Mouse (Mus musculus) embryo, embryonic 10 days (tissue): Measurements from ENCODE around the gene Mbnl1.
"Not testable (repeated sequence)": the region's sequence is repeated elsewhere in the genome, so short reads cannot be mapped to it uniquely, and the experiment has no call there.

Experiments used
- DNase-seq: peaks from one replicate; pipeline ENCODE4 v3.0.0-alpha.2; 2015; ENCODE audit warnings: low spot score

The Mbnl1 gene

GRCm38 (mm10) chr3:60472681-60473177 is at the start of gene Mbnl1:
Gene Mbnl1 (plus strand): TSS chr3:60472830.
- DNase-seq = no peak

GRCm38 (mm10) chr3:60424148-60424547 is 48.5 kb upstream of the Mbnl1 start:
- DNase-seq = no peak

GRCm38 (mm10) chr3:60429049-60429448 is 43.6 kb upstream of the Mbnl1 start:
- DNase-seq = no peak

GRCm38 (mm10) chr3:60437254-60437653 is 35.4 kb upstream of the Mbnl1 start:
- no peak for DNase-seq

GRCm38 (mm10) chr3:60437678-60438232 is 34.9 kb upstream of the Mbnl1 start:
- DNase-seq = no peak

GRCm38 (mm10) chr3:60438715-60439114 is 33.9 kb upstream of the Mbnl1 start:
- DNase-seq = no peak

GRCm38 (mm10) chr3:60461828-60462521 is 10.7 kb upstream of the Mbnl1 start:
- no peak for DNase-seq

GRCm38 (mm10) chr3:60468667-60469066 is 4.0 kb upstream of the Mbnl1 start:
- not testable (repeated sequence) for DNase-seq

GRCm38 (mm10) chr3:60469170-60469805 is 3.3 kb upstream of the Mbnl1 start:
- not testable (repeated sequence) for DNase-seq

- DNase-seq = no peak
Observed at GRCm38 (mm10) chr3:60472011-60472680, 484 bp upstream of the Mbnl1 start.

GRCm38 (mm10) chr3:60473861-60474653 is 1.4 kb downstream of the Mbnl1 start:
- DNase-seq = no peak

GRCm38 (mm10) chr3:60474654-60474972 is 2.0 kb downstream of the Mbnl1 start:
- no peak for DNase-seq

GRCm38 (mm10) chr3:60475055-60475454 is 2.4 kb downstream of the Mbnl1 start:
- no peak for DNase-seq

- DNase-seq = no peak
Observed at GRCm38 (mm10) chr3:60476751-60477255, 4.2 kb downstream of the Mbnl1 start.

GRCm38 (mm10) chr3:60478433-60478832 is 5.8 kb downstream of the Mbnl1 start:
- DNase-seq = no peak

GRCm38 (mm10) chr3:60480716-60481115 is 8.1 kb downstream of the Mbnl1 start:
- no peak for DNase-seq

GRCm38 (mm10) chr3:60481740-60482399 is 9.2 kb downstream of the Mbnl1 start:
- DNase-seq = no peak

- no peak for DNase-seq
Observed at GRCm38 (mm10) chr3:60483305-60483704, 10.7 kb downstream of the Mbnl1 start.

GRCm38 (mm10) chr3:60485987-60486712 is 13.5 kb downstream of the Mbnl1 start:
- no peak for DNase-seq

- DNase-seq = no peak
Observed at GRCm38 (mm10) chr3:60486713-60487170, 14.1 kb downstream of the Mbnl1 start.
